Mouse (Mus musculus) MEL (cell line): ENCODE measurements around the gene Gtpbp8. TPM values are rescaled to one million over a fixed set of nuclear protein-coding genes. Genes with fewer than 3 reads are reported as not detected.

Experiments used
- DNase-seq: peaks from one replicate; pipeline ENCODE4 v3.0.0; 2011; ENCODE audit warnings: low read depth, low spot score
- H3K27ac ChIP-seq: 2 replicates; pipeline ENCODE4 v1.5.1; 2012; ENCODE audit warnings: low read depth, mild to moderate bottlenecking, control low read depth, low read length, moderate library complexity; ENCODE audit not compliant: control insufficient read depth
- H3K27me3 ChIP-seq, 2 experiments: fragments of 150-350 bp in 1 of 2; sonication (generic) in 1 of 2; 2 replicates each; pipeline ENCODE4 v1.6.1; 2012; ENCODE audit warnings: low read length in 2 of 2, mild to moderate bottlenecking in 2 of 2, improper control_type of control experiment in 1 of 2, moderate library complexity in 1 of 2; ENCODE audit not compliant: insufficient read depth in 2 of 2, control insufficient read depth in 1 of 2
- H3K36me3 ChIP-seq, 2 experiments: 2 replicates each; pipeline ENCODE4 v1.6.1; 2012 to 2014; ENCODE audit warnings: low read length in 2 of 2, improper control_type of control experiment in 1 of 2, inconsistent platforms in 1 of 2, mild to moderate bottlenecking in 1 of 2; ENCODE audit not compliant: insufficient read depth in 2 of 2, control insufficient read depth in 1 of 2
- H3K4me1 ChIP-seq, 2 experiments: fragments of 150-350 bp in 1 of 2; sonication (generic) in 1 of 2; 2 replicates each; pipeline ENCODE4 v1.6.1; 2012; ENCODE audit warnings: low read length in 2 of 2, improper control_type of control experiment in 1 of 2, mild to moderate bottlenecking in 1 of 2; ENCODE audit not compliant: insufficient read depth in 2 of 2, control insufficient read depth in 1 of 2
- H3K4me3 ChIP-seq, 2 experiments: fragments of 150-350 bp in 1 of 2; sonication (generic) in 1 of 2; 2 replicates each; pipeline ENCODE4 v1.5.1; 2012; ENCODE audit warnings: low read depth in 2 of 2, low read length in 2 of 2, mild to moderate bottlenecking in 2 of 2, moderate library complexity in 2 of 2, control low read depth in 1 of 2, improper control_type of control experiment in 1 of 2; ENCODE audit not compliant: control insufficient read depth in 1 of 2, insufficient read depth in 1 of 2
- H3K79me2 ChIP-seq: 2 replicates; pipeline ENCODE4 v1.6.1; 2012; ENCODE audit warnings: mild to moderate bottlenecking, low read length, moderate library complexity; ENCODE audit not compliant: control insufficient read depth, poor library complexity, insufficient read depth
- H3K9ac ChIP-seq: 2 replicates; pipeline ENCODE4 v1.6.1; 2012; ENCODE audit warnings: low read depth, mild to moderate bottlenecking, control low read depth, low read length, moderate library complexity; ENCODE audit not compliant: control insufficient read depth, poor library complexity, severe bottlenecking
- H3K9me3 ChIP-seq: fragments of 150-350 bp; sonication (generic); replicated peaks from 2 replicates; pipeline ENCODE4 v1.6.1; 2012; ENCODE audit warnings: mild to moderate bottlenecking, low read length, improper control_type of control experiment, moderate library complexity; ENCODE audit not compliant: insufficient read depth
- CHD2 ChIP-seq: IDR thresholded peaks from 2 replicates; pipeline ENCODE4 v1.6.1; 2011; ENCODE audit warnings: low read length, improper control_type of control experiment
- CTCF ChIP-seq, 3 experiments: IDR thresholded peaks in 2 of 3; conservative IDR thresholded peaks in 1 of 3; 2 replicates each; pipeline ENCODE4 v1.5.1; 2011 to 2012; ENCODE audit warnings: low read length in 3 of 3, low read depth in 2 of 3, mild to moderate bottlenecking in 2 of 3, improper control_type of control experiment in 1 of 3, inconsistent platforms in 1 of 3, mixed read lengths in 1 of 3, moderate library complexity in 1 of 3; ENCODE audit not compliant: control insufficient read depth in 1 of 3, insufficient read depth in 1 of 3, poor library complexity in 1 of 3, severe bottlenecking in 1 of 3
- E2F4 ChIP-seq: IDR thresholded peaks from 2 replicates; pipeline ENCODE4 v1.6.1; 2011; ENCODE audit warnings: low read depth, low read length, improper control_type of control experiment, borderline replicate concordance
- EP300 ChIP-seq, 2 experiments: IDR thresholded peaks; 2 replicates each; pipeline ENCODE4 v1.6.1; 2011; ENCODE audit warnings: improper control_type of control experiment in 2 of 2, low read length in 2 of 2, low read depth in 1 of 2, mild to moderate bottlenecking in 1 of 2
- ETS1 ChIP-seq: IDR thresholded peaks from 2 replicates; pipeline ENCODE4 v1.6.1; 2012; ENCODE audit warnings: low read depth, mild to moderate bottlenecking, inconsistent platforms, low read length, improper control_type of control experiment, moderate library complexity
- KAT2A ChIP-seq: conservative IDR thresholded peaks from 2 replicates; pipeline ENCODE4 v1.6.1; 2012; ENCODE audit warnings: low read depth, low read length, improper control_type of control experiment, inconsistent platforms
- MAFK ChIP-seq: IDR thresholded peaks from 2 replicates; pipeline ENCODE4 v1.6.1; 2011; ENCODE audit warnings: low read depth, mild to moderate bottlenecking, low read length, improper control_type of control experiment, borderline replicate concordance
- POLR2AphosphoS2 ChIP-seq: IDR thresholded peaks from 2 replicates; pipeline ENCODE4 v1.6.1; 2011; ENCODE audit warnings: low read length, improper control_type of control experiment
- SMC3 ChIP-seq: IDR thresholded peaks from 2 replicates; pipeline ENCODE4 v1.6.1; 2011; ENCODE audit warnings: low read depth, low read length, improper control_type of control experiment
- TAL1 ChIP-seq: IDR thresholded peaks from 2 replicates; pipeline ENCODE4 v1.6.1; 2012; ENCODE audit warnings: mild to moderate bottlenecking, inconsistent platforms, low read length, moderate library complexity, mixed read lengths
- UBTF ChIP-seq: IDR thresholded peaks from 2 replicates; pipeline ENCODE4 v1.6.1; 2012; ENCODE audit warnings: low read depth, mild to moderate bottlenecking, inconsistent platforms, low read length, improper control_type of control experiment, moderate library complexity, borderline replicate concordance; ENCODE audit not compliant: insufficient read depth
- USF2 ChIP-seq, 2 experiments: IDR thresholded peaks; 2 replicates each; pipeline ENCODE4 v1.6.1; 2011 to 2012; ENCODE audit warnings: improper control_type of control experiment in 2 of 2, low read length in 2 of 2, borderline replicate concordance in 1 of 2, inconsistent platforms in 1 of 2, low read depth in 1 of 2, mild to moderate bottlenecking in 1 of 2; ENCODE audit not compliant: insufficient read depth in 1 of 2
- ZKSCAN1 ChIP-seq: IDR thresholded peaks from 2 replicates; pipeline ENCODE4 v1.6.1; 2012; ENCODE audit warnings: low read depth, mild to moderate bottlenecking, inconsistent platforms, low read length, improper control_type of control experiment, moderate library complexity
- ZMIZ1 ChIP-seq: IDR thresholded peaks from 2 replicates; pipeline ENCODE4 v1.6.1; 2012; ENCODE audit warnings: low read depth, mild to moderate bottlenecking, inconsistent platforms, low read length, improper control_type of control experiment, moderate library complexity
- polyA plus RNA-seq, 2 experiments: library from polyadenylated mRNA; stranded (reverse) in 1 of 2; unstranded in 1 of 2; fragments of >175 nt in 1 of 2; fragments of >200 nt in 1 of 2; gene quantifications; 2 replicates each; pipeline versions ENCODE4 v1.2.1 to v1.2.4; 2012; ENCODE audit warnings: low replicate concordance in 2 of 2, low read depth in 1 of 2; ENCODE audit not compliant: insufficient read length in 2 of 2, insufficient read depth in 1 of 2, missing spikeins in 1 of 2
- total RNA-seq: library from RNA; depleted of rRNA; stranded (reverse); fragments of 300-350 nt; gene quantifications from 2 replicates; pipeline ENCODE4 v1.2.3, GENCODE M21; 2012; rRNA removed

The Gtpbp8 gene
- total and polyA plus RNA-seq, 3 experiments: 10.7 to 14.4 TPM; not detected in 1

DNA sequence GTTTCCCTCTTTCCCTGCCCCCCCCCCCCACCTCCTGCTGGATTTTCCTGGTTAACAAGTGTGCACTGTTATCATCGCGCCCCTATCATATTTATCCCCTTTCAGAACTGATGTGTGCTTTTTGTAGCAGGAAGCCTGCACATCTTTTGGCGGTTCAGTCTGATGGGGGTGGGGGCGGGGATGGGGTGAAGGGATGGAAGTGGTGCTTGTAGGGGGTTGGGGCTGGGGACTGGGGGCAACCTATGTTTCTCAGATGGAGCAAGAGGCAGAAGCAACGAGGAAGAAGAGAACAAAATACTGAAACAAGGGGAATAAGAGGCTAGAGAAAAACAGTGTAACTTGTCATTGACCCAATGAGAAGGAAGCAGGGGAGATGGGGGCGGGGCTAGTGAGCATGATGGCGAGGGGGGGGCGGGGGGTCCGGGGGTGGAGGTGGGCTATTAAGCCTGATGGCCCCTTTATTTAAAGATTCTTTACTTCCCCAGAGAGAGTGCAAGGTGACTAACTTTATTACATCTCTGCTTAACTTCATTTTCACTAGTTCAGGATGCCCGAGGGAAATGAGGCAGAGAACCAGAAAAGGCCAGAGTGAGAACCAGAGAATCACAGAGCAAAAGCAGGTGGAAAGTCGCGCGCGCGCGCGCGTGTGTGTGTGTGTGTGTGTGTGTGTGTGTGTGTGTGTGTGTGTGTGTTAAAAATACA lies 58.3 kb downstream of the Gtpbp8 start:
- no peaks in the 10 kb centered on the region for H3K9me3 ChIP-seq
- H3K27me3 ChIP-seq: peaks cover 2 to 3% of the 10 kb centered on the region in 2 experiments
- no peaks in the 10 kb centered on the region for H3K79me2 ChIP-seq
- H3K27ac ChIP-seq: no peak overlapping the region
- no peak overlapping the region for H3K9ac ChIP-seq
- peaks cover 3 to 16% of the 10 kb centered on the region in 2 experiments; a peak in 2 of 4 replicates for H3K4me1 ChIP-seq
- DNase-seq: no peak
- no peak overlapping the region for H3K4me3 ChIP-seq
- peaks cover 0 to 4% of the 10 kb centered on the region in 2 experiments; a peak in 2 of 4 replicates for H3K36me3 ChIP-seq
- TF ChIP-seq USF2 (IDR thresholded peaks at IDR 0.05; ENCODE audit: borderline replicate concordance in 1 of 2, insufficient read depth in 1 of 2, low read depth in 1 of 2, low read length in 2 of 2): no peak
- no peak for TF ChIP-seq ETS1
- TF ChIP-seq MAFK: no peak
- TF ChIP-seq KAT2A: no peak
- TF ChIP-seq POLR2AphosphoS2: no peak
- no peak for TF ChIP-seq CTCF (IDR thresholded peaks at IDR 0.05 in 2 of 3, conservative IDR thresholded peaks at IDR 0.05 in 1 of 3; ENCODE audit: control insufficient read depth in 1 of 3, insufficient read depth in 1 of 3, low read depth in 2 of 3, low read length in 3 of 3, poor library complexity in 1 of 3, severe bottlenecking in 1 of 3)
- no peak for TF ChIP-seq SMC3
- TF ChIP-seq CHD2: no peak
- no peak for TF ChIP-seq UBTF
- no peak for TF ChIP-seq EP300 (IDR thresholded peaks at IDR 0.05; ENCODE audit: low read depth in 1 of 2, low read length in 2 of 2)
- no peak for TF ChIP-seq TAL1
- TF ChIP-seq, all 39 proteins: peak for 0

DNA sequence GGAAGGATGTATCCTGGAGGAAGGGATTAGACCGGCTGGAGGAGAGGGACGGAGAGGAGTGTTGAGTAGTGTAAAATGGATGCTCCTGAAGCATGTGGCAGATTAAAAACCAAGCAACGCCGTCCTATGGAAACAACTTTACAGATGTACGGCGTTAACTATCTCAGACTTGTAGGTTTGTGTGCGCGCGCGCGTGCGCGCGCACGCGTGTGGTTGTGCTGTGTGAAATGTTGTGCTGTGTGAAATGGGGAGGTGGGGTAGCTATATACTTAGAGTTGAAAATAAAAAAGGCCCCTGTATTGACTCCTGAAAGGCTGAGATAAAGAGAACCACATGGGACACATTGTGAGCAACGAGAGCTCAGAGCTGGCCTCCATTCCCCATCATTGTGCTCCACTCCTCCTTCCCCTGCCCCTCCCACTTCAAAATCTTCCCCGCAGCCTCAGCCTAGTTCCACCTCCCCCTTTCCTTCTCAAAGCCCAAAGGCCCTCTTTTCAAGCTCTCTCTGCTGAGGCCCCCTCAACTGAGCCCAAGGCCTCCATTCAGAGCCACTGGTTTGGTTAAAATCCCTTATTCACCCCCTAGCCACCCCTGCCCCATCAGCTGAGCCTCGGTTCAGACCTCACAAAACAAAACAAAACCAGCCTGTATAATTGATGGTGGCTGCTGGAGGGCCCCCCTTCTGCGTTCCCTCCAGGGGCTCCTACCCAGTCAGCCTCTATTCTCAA lies 59.0 kb downstream of the Gtpbp8 start:
- Histone ChIP-seq H3K4me3 (no peak overlapping the region), H3K9ac (no peak overlapping the region), H3K27me3 (peaks cover 2 to 3% of the 10 kb centered on the region in 2 experiments), H3K9me3 (no peaks in the 10 kb centered on the region), H3K36me3 (no peaks in the 10 kb centered on the region; a peak in 1 of 4 replicates), H3K4me1 (peaks cover 0 to 12% of the 10 kb centered on the region in 2 experiments; a peak in 1 of 4 replicates), H3K79me2 (no peaks in the 10 kb centered on the region), H3K27ac (no peak overlapping the region)
- DNase-seq: no peak
- no peak for TF ChIP-seq ZKSCAN1
- no peak for TF ChIP-seq ETS1
- TF ChIP-seq ZMIZ1: no peak
- no peak for TF ChIP-seq E2F4

Other genes with a start within 250 kb of the Gtpbp8 start
- not detected in 2 replicates for gene Boc, start 187.5 kb downstream of the Gtpbp8 start, total RNA-seq
- gene Boc, start 187.5 kb downstream of the Gtpbp8 start, polyA plus RNA-seq: not detected
- 8.8 and 9.0 TPM in 2 replicates for gene Nepro, start 22.1 kb downstream of the Gtpbp8 start, total RNA-seq
- 10 to 100 TPM in 1 of 2 experiments, not detected in 1; 20.8 TPM for gene Nepro, start 22.1 kb downstream of the Gtpbp8 start, polyA plus RNA-seq
- gene Cd200r1, start 19.4 kb upstream of the Gtpbp8 start, total RNA-seq: 1.4 and 2.0 TPM in 2 replicates
- 1 to 10 TPM in 1 of 2 experiments, not detected in 1; 1.6 TPM for gene Cd200r1, start 19.4 kb upstream of the Gtpbp8 start, polyA plus RNA-seq
- gene Cd200r4, start 65.4 kb upstream of the Gtpbp8 start, total RNA-seq: 0.82 and 1.1 TPM in 2 replicates
- gene Cd200r4, start 65.4 kb upstream of the Gtpbp8 start, polyA plus RNA-seq: 1 to 10 TPM in 1 of 2 experiments, not detected in 1; 1.6 TPM
- gene Cd200r2, start 120.7 kb upstream of the Gtpbp8 start, total RNA-seq: not detected in 2 replicates
- gene Cd200r2, start 120.7 kb upstream of the Gtpbp8 start, polyA plus RNA-seq: not detected
- gene Cd200r3, start 197.3 kb upstream of the Gtpbp8 start, total RNA-seq: 0.39 and 0.46 TPM in 2 replicates
- gene Cd200r3, start 197.3 kb upstream of the Gtpbp8 start, polyA plus RNA-seq: under 1 TPM in 1 of 2 experiments, not detected in 1; 0.46 TPM